Mouse (Mus musculus) forelimb bud, embryonic 11.5 days (tissue): ENCODE measurements around the gene Tnk1.

Experiments
- DNase-seq: peaks from one replicate; pipeline ENCODE4 v3.0.0-alpha.2; 2012; ENCODE audit warnings: low read depth, low spot score

Tnk1 gene

DNA sequence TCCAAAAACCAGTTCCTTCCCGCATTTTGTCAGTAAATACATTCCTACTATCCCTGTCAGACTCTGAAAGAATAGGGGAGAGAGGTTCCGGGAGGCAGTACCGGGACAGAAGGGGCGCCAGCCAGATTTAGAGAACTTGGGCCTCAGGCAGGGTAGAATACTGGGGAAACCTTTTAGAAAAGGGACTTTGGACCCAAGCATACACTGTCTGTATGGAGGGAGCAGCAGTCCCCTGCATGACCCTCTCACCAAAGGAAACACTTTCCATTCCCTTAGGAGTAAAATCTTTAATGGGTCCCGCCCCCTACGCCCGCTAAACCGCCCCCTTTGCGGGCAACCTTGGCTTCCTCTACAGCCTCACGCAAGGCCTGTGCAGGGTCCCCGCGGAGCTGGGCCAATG is 55.2 kb downstream of the Tnk1 start:
- no peak for DNase-seq

GRCm38 (mm10) chr11:69802648-69803105 is 55.9 kb downstream of the Tnk1 start:
- DNase-seq, result no peak

- no peak for DNase-seq
Observed at GRCm38 (mm10) chr11:69801379-69801977, 57.1 kb downstream of the Tnk1 start, which contains the start of gene Fgf11. TSS of gene Fgf11 (minus strand) at chr11:69801857.
